Comparison of ENCODE assay signal across 8 mouse cellular contexts in the genomic region with DNA sequence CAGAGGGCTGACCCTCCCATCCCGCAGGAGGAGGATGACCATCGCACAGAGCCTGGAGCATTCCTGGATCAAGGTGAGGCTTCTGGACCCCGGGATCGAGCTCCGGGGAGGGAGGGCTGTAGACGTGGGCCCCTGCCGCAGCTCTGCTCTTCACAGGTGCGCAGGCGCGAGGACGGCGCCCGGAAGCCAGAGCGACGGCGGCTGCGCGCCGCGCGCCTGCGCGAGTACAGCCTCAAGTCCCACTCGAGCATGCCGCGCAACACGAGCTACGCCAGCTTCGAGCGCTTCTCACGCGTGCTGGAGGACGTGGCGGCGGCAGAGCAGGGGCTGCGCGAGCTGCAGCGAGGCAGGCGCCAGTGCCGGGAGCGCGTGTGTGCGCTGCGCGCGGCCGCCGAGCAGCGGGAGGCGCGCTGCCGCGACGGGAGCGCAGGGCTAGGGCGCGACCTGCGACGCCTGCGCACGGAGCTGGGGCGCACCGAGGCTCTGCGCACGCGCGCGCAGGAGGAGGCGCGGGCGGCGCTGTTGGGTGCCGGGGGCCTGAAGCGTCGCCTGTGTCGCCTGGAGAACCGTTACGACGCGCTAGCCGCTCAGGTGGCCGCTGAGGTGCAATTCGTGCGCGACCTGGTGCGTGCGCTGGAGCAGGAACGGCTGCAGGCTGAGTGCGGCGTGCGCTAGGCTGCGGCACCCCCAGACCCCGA. TPM values are rescaled to one million over a fixed set of nuclear protein-coding genes. Genes with fewer than 3 reads are reported as not detected.
DNase-seq lines count a peak whose midpoint lies in the region; ATAC-seq and TF ChIP-seq lines count a peak whose summit lies in the region.

No protein-coding gene starts in this region.

- peak; percentile 75 for ATAC-seq in heart, embryonic 14.5 days (ENCODE audit: insufficient number of reproducible peaks, insufficient read depth, low FRiP score, low read depth)
- ATAC-seq in liver, embryonic 11.5 days (replicated peaks; ENCODE audit: low FRiP score): peak; percentile 86
- peak; percentile 79 for ATAC-seq in stomach, embryonic 15.5 days (ENCODE audit: insufficient read depth, low FRiP score, low read depth)

- H3K27me3 ChIP-seq in heart, embryonic 14.5 days (ENCODE audit: control insufficient read depth, insufficient read depth, low read length): no peaks in the 10 kb centered on the region
- H3K27me3 ChIP-seq in liver, embryonic 11.5 days (replicated peaks; ENCODE audit: control insufficient read depth, insufficient read depth, low read length): peaks cover 29% of the 10 kb centered on the region
- H3K27me3 ChIP-seq in myocyte (ENCODE audit: control insufficient read depth, insufficient read depth, insufficient read length): no peaks in the 10 kb centered on the region
- peaks cover 24% of the 10 kb centered on the region for H3K27me3 ChIP-seq in stomach, embryonic 15.5 days (replicated peaks)

- TF ChIP-seq CTCF in bone marrow, adult 2 months (IDR thresholded peaks at IDR 0.05; ENCODE audit: control insufficient read depth, insufficient read depth, low read length): no peak
- no peak for TF ChIP-seq CTCF in embryonic fibroblast, embryonic 13.5 days (IDR thresholded peaks at IDR 0.05; ENCODE audit: borderline replicate concordance, insufficient read depth, low read length)

- no peaks in the 10 kb centered on the region for H3K79me2 ChIP-seq in myocyte (ENCODE audit: control insufficient read depth, insufficient read depth)

- peak; percentile 96 for DNase-seq in A20 (ENCODE audit: low read depth, low spot score)
- DNase-seq in kidney, postnatal 10 days: peak; percentile 89
- DNase-seq in liver, embryonic 11.5 days (ENCODE audit: low spot score): peak; percentile 82

- no peaks in the 10 kb centered on the region for H3K9me3 ChIP-seq in heart, embryonic 14.5 days (ENCODE audit: control insufficient read depth, low read length)
- H3K9me3 ChIP-seq in liver, embryonic 11.5 days (ENCODE audit: control insufficient read depth, low read length): no peaks in the 10 kb centered on the region
- no peaks in the 10 kb centered on the region for H3K9me3 ChIP-seq in stomach, embryonic 15.5 days

- H3K9ac ChIP-seq in heart, embryonic 14.5 days (ENCODE audit: low read length): peak overlapping the region; percentile 99
- peak overlapping the region; percentile 86 for H3K9ac ChIP-seq in liver, embryonic 11.5 days (ENCODE audit: low read depth, low read length)
- peak overlapping the region; percentile 29 for H3K9ac ChIP-seq in stomach, embryonic 15.5 days

- H3K4me2 ChIP-seq in heart, embryonic 14.5 days (ENCODE audit: low read length): peak overlapping the region; percentile 95
- H3K4me2 ChIP-seq in liver, embryonic 11.5 days: peak overlapping the region; percentile 99
- H3K4me2 ChIP-seq in myocyte (ENCODE audit: low read depth): peak overlapping the region; percentile 86
- peak overlapping the region; percentile 97 for H3K4me2 ChIP-seq in stomach, embryonic 15.5 days

- H3K4me1 ChIP-seq in bone marrow, adult 2 months (ENCODE audit: control insufficient read depth, insufficient read depth, low read length): peaks cover 3% of the 10 kb centered on the region
- no peaks in the 10 kb centered on the region for H3K4me1 ChIP-seq in embryonic fibroblast, embryonic 13.5 days (ENCODE audit: control insufficient read depth, insufficient read depth, low read length)
- peaks cover 16 to 32% of the 10 kb centered on the region in 2 experiments for H3K4me1 ChIP-seq in heart, embryonic 14.5 days (ENCODE audit: control insufficient read depth in 2 of 2, insufficient read depth in 2 of 2, low read length in 2 of 2)
- H3K4me1 ChIP-seq in liver, embryonic 11.5 days (replicated peaks; ENCODE audit: control insufficient read depth, insufficient read depth, low read length): peaks cover 36% of the 10 kb centered on the region
- peaks cover 37% of the 10 kb centered on the region for H3K4me1 ChIP-seq in stomach, embryonic 15.5 days

- peak overlapping the region; percentile 65 for H3ac ChIP-seq in myocyte (ENCODE audit: control insufficient read depth, insufficient read length)

- H3K36me3 ChIP-seq in heart, embryonic 14.5 days (ENCODE audit: control insufficient read depth, insufficient read depth, low read length): peaks cover 34% of the 10 kb centered on the region
- H3K36me3 ChIP-seq in liver, embryonic 11.5 days (ENCODE audit: control insufficient read depth, insufficient read depth, low read length): peaks cover 18% of the 10 kb centered on the region; the same call in 1 of the 2 replicates
- H3K36me3 ChIP-seq in myocyte (ENCODE audit: control insufficient read depth, insufficient read depth): peaks cover 5% of the 10 kb centered on the region
- H3K36me3 ChIP-seq in stomach, embryonic 15.5 days: peaks cover 20% of the 10 kb centered on the region; the same call in 1 of the 2 replicates

- TF ChIP-seq POLR2A in bone marrow, adult 2 months (IDR thresholded peaks at IDR 0.05; ENCODE audit: borderline replicate concordance, control insufficient read depth, low read depth, low read length): peak; percentile 74; the same call in 1 of the 2 replicates
- peak; percentile 75 for TF ChIP-seq POLR2A in embryonic fibroblast, embryonic 13.5 days (IDR thresholded peaks at IDR 0.05; ENCODE audit: low read depth, low read length)
- TF ChIP-seq POLR2A in myocyte (IDR thresholded peaks at IDR 0.05; ENCODE audit: insufficient read length, low read depth): peak; percentile 81

- under 1% methylated on average over 92 of the region's 93 CpGs for WGBS in bone marrow, adult 2 months
- WGBS in heart, embryonic 14.5 days: under 1% methylated on average over 92 of the region's 93 CpGs
- 1% methylated on average over 93 of the region's 93 CpGs for WGBS in liver, embryonic 11.5 days
- WGBS in stomach, embryonic 15.5 days: 1% methylated on average over 92 of the region's 93 CpGs

- peak overlapping the region; percentile 95 for H3K4me3 ChIP-seq in bone marrow, adult 2 months (replicated peaks; ENCODE audit: control insufficient read depth, low read depth, low read length)
- peak overlapping the region; percentile 23 for H3K4me3 ChIP-seq in embryonic fibroblast, embryonic 13.5 days (ENCODE audit: insufficient read depth, low read length)
- peak overlapping the region; percentile 48 to 60 for H3K4me3 ChIP-seq in heart, embryonic 14.5 days (ENCODE audit: control insufficient read depth in 1 of 2, insufficient read depth in 1 of 2, low read depth in 1 of 2, low read length in 2 of 2)
- H3K4me3 ChIP-seq in liver, embryonic 11.5 days (ENCODE audit: low read depth, low read length): peak overlapping the region; percentile 64
- H3K4me3 ChIP-seq in myocyte: peak overlapping the region; percentile 15
- H3K4me3 ChIP-seq in stomach, embryonic 15.5 days (replicated peaks): peak overlapping the region; percentile 53

- H3K27ac ChIP-seq in bone marrow, adult 2 months (ENCODE audit: control insufficient read depth, insufficient read depth, low read depth, low read length, poor library complexity): peak overlapping the region; percentile 99
- peak overlapping the region; percentile 48; the same call in 1 of the 2 replicates for H3K27ac ChIP-seq in embryonic fibroblast, embryonic 13.5 days (ENCODE audit: insufficient read depth, low read length)
- peak overlapping the region; percentile 87 to 100 for H3K27ac ChIP-seq in heart, embryonic 14.5 days (replicated peaks in 1 of 2; ENCODE audit: control insufficient read depth in 1 of 2, insufficient read depth in 1 of 2, low read depth in 2 of 2, low read length in 2 of 2)
- H3K27ac ChIP-seq in liver, embryonic 11.5 days (ENCODE audit: low read depth, low read length): peak overlapping the region; percentile 85
- peak overlapping the region; percentile 89 for H3K27ac ChIP-seq in stomach, embryonic 15.5 days

RNA-seq across cellular contexts. Expression of a gene that starts 8.8 kb away (rescaled TPM):
- polyA plus RNA-seq in bone marrow, adult 2 months (2011; ENCODE audit: insufficient read depth, insufficient read length, low replicate concordance, missing spikeins): not detected in 2 replicates
- not detected in 2 replicates for polyA plus RNA-seq in embryonic fibroblast, embryonic 13.5 days (2011; ENCODE audit: insufficient read length, low read depth, missing spikeins)
- not detected in 2 replicates for polyA plus RNA-seq in heart, embryonic 14.5 days (2014; fragmentation: Nextera tagmentation; extraction: Ambion mirVana)
- not detected in 2 replicates for polyA plus RNA-seq in liver, embryonic 11.5 days (2014; fragmentation: Nextera tagmentation; extraction: Ambion mirVana)
- 0.12 TPM for polyA plus RNA-seq in myocyte (2012; fragmentation: generic; extraction: Trizol)
- polyA plus RNA-seq in stomach, embryonic 15.5 days (2015; fragmentation: Nextera tagmentation; extraction: Ambion mirVana): 0.10 TPM in 1 of 2 replicates, not detected in the other

RNA-seq across cellular contexts. Expression of a gene that starts 9.4 kb away (rescaled TPM):
- polyA plus RNA-seq in bone marrow, adult 2 months (2011; ENCODE audit: insufficient read depth, insufficient read length, low replicate concordance, missing spikeins): not detected in 2 replicates
- polyA plus RNA-seq in embryonic fibroblast, embryonic 13.5 days (2011; ENCODE audit: insufficient read length, low read depth, missing spikeins): not detected in 2 replicates
- polyA plus RNA-seq in heart, embryonic 14.5 days (2014; fragmentation: Nextera tagmentation; extraction: Ambion mirVana): 7.4 and 8.3 TPM in 2 replicates
- polyA plus RNA-seq in liver, embryonic 11.5 days (2014; fragmentation: Nextera tagmentation; extraction: Ambion mirVana): not detected in 2 replicates
- 52.3 TPM for polyA plus RNA-seq in myocyte (2012; fragmentation: generic; extraction: Trizol)
- 0.18 and 0.26 TPM in 2 replicates for polyA plus RNA-seq in stomach, embryonic 15.5 days (2015; fragmentation: Nextera tagmentation; extraction: Ambion mirVana)

RNA-seq across cellular contexts. Expression of a gene that starts 9.6 kb away (rescaled TPM):
- 7.2 and 23.2 TPM in 2 replicates for polyA plus RNA-seq in bone marrow, adult 2 months (2011; ENCODE audit: insufficient read depth, insufficient read length, low replicate concordance, missing spikeins)
- polyA plus RNA-seq in embryonic fibroblast, embryonic 13.5 days (2011; ENCODE audit: insufficient read length, low read depth, missing spikeins): 48.4 and 51.2 TPM in 2 replicates
- 41.5 and 51.0 TPM in 2 replicates for polyA plus RNA-seq in heart, embryonic 14.5 days (2014; fragmentation: Nextera tagmentation; extraction: Ambion mirVana)
- polyA plus RNA-seq in liver, embryonic 11.5 days (2014; fragmentation: Nextera tagmentation; extraction: Ambion mirVana): 44.5 and 45.6 TPM in 2 replicates
- 120 TPM for polyA plus RNA-seq in myocyte (2012; fragmentation: generic; extraction: Trizol)
- 61.9 and 65.4 TPM in 2 replicates for polyA plus RNA-seq in stomach, embryonic 15.5 days (2015; fragmentation: Nextera tagmentation; extraction: Ambion mirVana)

RNA-seq across cellular contexts. Expression of a gene that starts 16.0 kb away (rescaled TPM):
- polyA plus RNA-seq in bone marrow, adult 2 months (2011; ENCODE audit: insufficient read depth, insufficient read length, low replicate concordance, missing spikeins): 347 and 468 TPM in 2 replicates
- polyA plus RNA-seq in embryonic fibroblast, embryonic 13.5 days (2011; ENCODE audit: insufficient read length, low read depth, missing spikeins): 1,643 and 1,827 TPM in 2 replicates
- polyA plus RNA-seq in heart, embryonic 14.5 days (2014; fragmentation: Nextera tagmentation; extraction: Ambion mirVana): 331 and 337 TPM in 2 replicates
- polyA plus RNA-seq in liver, embryonic 11.5 days (2014; fragmentation: Nextera tagmentation; extraction: Ambion mirVana): 626 and 647 TPM in 2 replicates
- polyA plus RNA-seq in myocyte (2012; fragmentation: generic; extraction: Trizol): 3,891 TPM
- polyA plus RNA-seq in stomach, embryonic 15.5 days (2015; fragmentation: Nextera tagmentation; extraction: Ambion mirVana): 517 and 544 TPM in 2 replicates

RNA-seq across cellular contexts. Expression of a gene that starts 24.7 kb away (rescaled TPM):
- 11.1 and 29.0 TPM in 2 replicates for polyA plus RNA-seq in bone marrow, adult 2 months (2011; ENCODE audit: insufficient read depth, insufficient read length, low replicate concordance, missing spikeins)
- polyA plus RNA-seq in embryonic fibroblast, embryonic 13.5 days (2011; ENCODE audit: insufficient read length, low read depth, missing spikeins): 25.6 and 27.9 TPM in 2 replicates
- 33.5 and 34.0 TPM in 2 replicates for polyA plus RNA-seq in heart, embryonic 14.5 days (2014; fragmentation: Nextera tagmentation; extraction: Ambion mirVana)
- polyA plus RNA-seq in liver, embryonic 11.5 days (2014; fragmentation: Nextera tagmentation; extraction: Ambion mirVana): 41.2 and 50.9 TPM in 2 replicates
- 43.2 TPM for polyA plus RNA-seq in myocyte (2012; fragmentation: generic; extraction: Trizol)
- polyA plus RNA-seq in stomach, embryonic 15.5 days (2015; fragmentation: Nextera tagmentation; extraction: Ambion mirVana): 41.8 and 44.9 TPM in 2 replicates

Comparison
In these comparisons a context has a peak if more than half of its experiments do, and no peak if none do; other contexts are left out.
1. Peak in every context shown above with its lines: DNase-seq, ATAC-seq, H3K4me3 ChIP-seq and H3K27ac ChIP-seq.
2. H3K27ac ChIP-seq: peak in every context shown above with its lines; median percentile 99 in bone marrow, adult 2 months; 94 in heart, embryonic 14.5 days; 89 in stomach, embryonic 15.5 days; 85 in liver, embryonic 11.5 days; 48 in embryonic fibroblast, embryonic 13.5 days.
3. H3K4me3 ChIP-seq: peak in every context shown above with its lines; median percentile 95 in bone marrow, adult 2 months; 64 in liver, embryonic 11.5 days; 54 in heart, embryonic 14.5 days; 53 in stomach, embryonic 15.5 days; 23 in embryonic fibroblast, embryonic 13.5 days; 15 in myocyte.
4. H3K9ac ChIP-seq: peak in every context shown above with its lines; median percentile 99 in heart, embryonic 14.5 days; 86 in liver, embryonic 11.5 days; 29 in stomach, embryonic 15.5 days.